Mouse (Mus musculus) E14TG2a.4 (cell line): ENCODE measurements around the gene Timm29.

Source experiments
- H3K27me3 ChIP-seq: 2 replicates; pipeline ENCODE4 v1.6.1; 2014; ENCODE audit warnings: low read length, control low read depth; ENCODE audit not compliant: insufficient read depth
- H3K36me3 ChIP-seq: 2 replicates; pipeline ENCODE4 v1.6.1; 2014; ENCODE audit warnings: low read length, control low read depth; ENCODE audit not compliant: insufficient read depth
- H3K4me1 ChIP-seq: replicated peaks from 2 replicates; pipeline ENCODE4 v1.6.1; 2014; ENCODE audit warnings: low read depth, low read length, control low read depth
- H3K4me3 ChIP-seq: replicated peaks from 2 replicates; pipeline ENCODE4 v1.5.1; 2014; ENCODE audit warnings: mild to moderate bottlenecking, low read length
- H3K9me3 ChIP-seq: 2 replicates; pipeline ENCODE4 v1.6.1; 2014; ENCODE audit warnings: low read length, control low read depth
- CTCF ChIP-seq: conservative IDR thresholded peaks from 2 replicates; pipeline ENCODE4 v1.5.1; 2014; ENCODE audit warnings: low read length
- NANOG ChIP-seq: IDR thresholded peaks from 2 replicates; pipeline ENCODE4 v1.6.1; 2014; ENCODE audit warnings: borderline replicate concordance, low read length, mixed read lengths
- POU5F1 ChIP-seq: IDR thresholded peaks from 2 replicates; pipeline ENCODE4 v1.6.1; 2014; ENCODE audit warnings: low read length, borderline replicate concordance

Gene Timm29

GRCm38 (mm10) chr9:21635639-21636038 lies 43.1 kb downstream of the Timm29 start:
- H3K36me3 ChIP-seq, result peaks cover 93% of the 10 kb centered on the region
- H3K4me1 ChIP-seq, result peaks cover 26% of the 10 kb centered on the region
- H3K27me3 ChIP-seq, result no peaks in the 10 kb centered on the region
- TF ChIP-seq CTCF (no peak), NANOG (no peak), POU5F1 (no peak)
- H3K9me3 ChIP-seq, result no peaks in the 10 kb centered on the region
- H3K4me3 ChIP-seq, result no peak overlapping the region

DNA sequence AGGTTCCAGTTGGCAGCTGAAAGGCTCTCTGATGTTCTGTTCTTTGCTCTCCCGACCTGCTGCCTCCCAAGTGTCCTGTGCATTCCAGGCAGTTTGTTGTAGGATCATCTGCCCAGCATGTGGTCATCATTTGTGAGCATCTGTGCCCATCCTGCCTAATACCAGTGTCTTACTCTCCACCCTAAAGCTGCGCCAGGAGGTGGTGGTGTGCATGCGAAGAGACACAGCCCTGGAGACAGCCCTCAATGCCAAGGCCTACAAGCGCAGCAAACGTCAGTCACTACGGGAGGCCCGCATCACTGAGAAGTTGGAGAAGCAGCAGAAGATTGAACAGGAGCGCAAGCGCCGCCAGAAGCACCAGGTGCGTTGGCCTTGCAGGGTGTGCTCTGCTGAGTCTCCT lies 46.5 kb downstream of the Timm29 start:
- no peaks in the 10 kb centered on the region for H3K9me3 ChIP-seq
- no peak overlapping the region for H3K4me3 ChIP-seq
- H3K36me3 ChIP-seq, result peaks cover 100% of the 10 kb centered on the region
- no peaks in the 10 kb centered on the region for H3K27me3 ChIP-seq
- no peak for TF ChIP-seq POU5F1
- TF ChIP-seq CTCF, result no peak
- no peak for TF ChIP-seq NANOG
- H3K4me1 ChIP-seq, result no peaks in the 10 kb centered on the region
